Mouse (Mus musculus): Measurements from ENCODE around the gene Pcbp1. TPM values are rescaled to one million over a fixed set of nuclear protein-coding genes. Genes with fewer than 3 reads are reported as not detected.
"Not testable (repeated sequence)": the region's sequence is repeated elsewhere in the genome, so short reads cannot be mapped to it uniquely, and the experiment has no call there.

Gene Pcbp1
- total RNA-seq, 4 experiments from 2014 or later: 286 to 319 (median 308) TPM

GRCm38 (mm10) chr6:86493469-86494263, 32.5 kb downstream of the Pcbp1 start:
- no peak for DNase-seq

GRCm38 (mm10) chr6:86490413-86490812, 35.7 kb downstream of the Pcbp1 start:
- DNase-seq: not testable (repeated sequence)

GRCm38 (mm10) chr6:86489945-86490344, 36.2 kb downstream of the Pcbp1 start:
- no peak for DNase-seq

GRCm38 (mm10) chr6:86488149-86488485, 38.0 kb downstream of the Pcbp1 start:
- no peak for DNase-seq

- DNase-seq: peak; percentile 74
Measured at GRCm38 (mm10) chr6:86487358-86488148, 38.6 kb downstream of the Pcbp1 start.

- no peak for DNase-seq
Measured at GRCm38 (mm10) chr6:86485943-86486640, 40.0 kb downstream of the Pcbp1 start.

- DNase-seq: no peak
Measured at GRCm38 (mm10) chr6:86481871-86482270, 44.2 kb downstream of the Pcbp1 start.

- peak; percentile 49 for DNase-seq
Measured at GRCm38 (mm10) chr6:86480189-86480831, 45.8 kb downstream of the Pcbp1 start.

- no peak for DNase-seq
Measured at GRCm38 (mm10) chr6:86479816-86480188, 46.3 kb downstream of the Pcbp1 start.

GRCm38 (mm10) chr6:86479311-86479710, 46.8 kb downstream of the Pcbp1 start:
- peak; percentile 59 for DNase-seq

GRCm38 (mm10) chr6:86476931-86477330, 49.2 kb downstream of the Pcbp1 start:
- no peak for DNase-seq

GRCm38 (mm10) chr6:86475462-86476167, 50.5 kb downstream of the Pcbp1 start:
- DNase-seq: no peak

GRCm38 (mm10) chr6:86474646-86475181, 51.4 kb downstream of the Pcbp1 start:
- DNase-seq: no peak

Small RNAs within 50 kb of the gene (microRNA-seq; reads per million reads assigned to microRNA genes)
- 0 reads per million in 2 experiments for gene Gm22184

Other genes with a start within 250 kb of the Pcbp1 start
- gene Fam136a, start 160.7 kb downstream of the Pcbp1 start, total RNA-seq (2022): 10 to 100 TPM; 47.5 to 96.0 (median 73.9) TPM
- gene Snrpg, start 155.0 kb downstream of the Pcbp1 start, total RNA-seq (2022): 100 to 1,000 TPM; 115 to 403 (median 241) TPM
- gene Pcyox1, start 129.2 kb downstream of the Pcbp1 start, total RNA-seq (2022): 100 to 1,000 TPM; 151 to 257 (median 207) TPM
- gene Tia1, start 122.1 kb downstream of the Pcbp1 start, total RNA-seq (2022): 100 to 1,000 TPM in 1 of 4 experiments, 10 to 100 TPM in 3; 44.0 to 121 (median 82.9) TPM
- gene Gm44790, start 99.7 kb downstream of the Pcbp1 start, total RNA-seq (2022): 1 to 10 TPM in 2 of 4 experiments, not detected in 2; 4.6 to 6.2 TPM
- 10 to 100 TPM; 22.4 to 27.7 (median 24.8) TPM for gene C87436, start 87.9 kb downstream of the Pcbp1 start, total RNA-seq (2022)
- under 1 TPM in 3 of 4 experiments, not detected in 1; 0.15 to 0.86 (median 0.83) TPM for gene Asprv1, start 101.8 kb upstream of the Pcbp1 start, total RNA-seq (2022)
- gene Mxd1, start 142.8 kb upstream of the Pcbp1 start, total RNA-seq (2022): 10 to 100 TPM in 2 of 4 experiments, 1 to 10 TPM in 2; 8.5 to 14.1 (median 10.5) TPM
- gene Snrnp27, start 158.2 kb upstream of the Pcbp1 start, total RNA-seq (2022): 10 to 100 TPM; 54.4 to 57.5 (median 55.9) TPM
- 10 to 100 TPM; 22.4 to 23.6 (median 22.7) TPM for gene Gmcl1, start 207.1 kb upstream of the Pcbp1 start, total RNA-seq (2022)

All from adrenal gland, adult 8-10 months (tissue).